Mouse (Mus musculus) limb, embryonic 11.5 days (tissue): Measurements from ENCODE around the gene Dusp28. TPM values are rescaled to one million over a fixed set of nuclear protein-coding genes. Genes with fewer than 3 reads are reported as not detected.
A peak's percentile ranks its signal among the peaks of the same experiment; 100 is the strongest.

Experiments used
- ATAC-seq: fragments of 200-750 bp; cut with Nextera tagmentation; 2 replicates; pipeline ENCODE4 v1.8.0; 2017; ENCODE audit warnings: low read depth; ENCODE audit not compliant: insufficient number of reproducible peaks, low FRiP score, low TSS enrichment
- DNase-seq: peaks from one replicate; pipeline ENCODE4 v3.0.0-alpha.2; 2015; ENCODE audit warnings: low spot score
- H3K27ac ChIP-seq: fragments of 300-500 bp; sonication (generic); replicated peaks from 2 replicates; pipeline ENCODE4 v1.5.1; 2014; ENCODE audit warnings: low read depth, mild to moderate bottlenecking, low read length
- H3K27me3 ChIP-seq: fragments of 300-500 bp; sonication (generic); 2 replicates; pipeline ENCODE4 v1.6.1; 2014; ENCODE audit warnings: mild to moderate bottlenecking, low read length, mixed read lengths; ENCODE audit not compliant: control insufficient read depth, insufficient read depth
- H3K36me3 ChIP-seq: fragments of 300-500 bp; sonication (generic); 2 replicates; pipeline ENCODE4 v1.6.1; 2014; ENCODE audit warnings: mild to moderate bottlenecking, low read length, moderate library complexity, mixed read lengths; ENCODE audit not compliant: control insufficient read depth, insufficient read depth
- H3K4me1 ChIP-seq: fragments of 300-500 bp; sonication (generic); 2 replicates; pipeline ENCODE4 v1.6.1; 2014; ENCODE audit warnings: low read length, mixed read lengths; ENCODE audit not compliant: control insufficient read depth, insufficient read depth
- H3K4me2 ChIP-seq: fragments of 300-500 bp; sonication (generic); 2 replicates; pipeline ENCODE4 v1.6.1; 2014; ENCODE audit warnings: low read depth, mild to moderate bottlenecking, moderate library complexity; ENCODE audit not compliant: severe bottlenecking
- H3K4me3 ChIP-seq: fragments of 300-500 bp; sonication (generic); 2 replicates; pipeline ENCODE4 v1.5.1; 2014; ENCODE audit warnings: low read depth, low read length
- H3K9ac ChIP-seq: fragments of 300-500 bp; sonication (generic); 2 replicates; pipeline ENCODE4 v1.6.1; 2014; ENCODE audit warnings: mild to moderate bottlenecking, low read length
- H3K9me3 ChIP-seq: fragments of 300-500 bp; sonication (generic); 2 replicates; pipeline ENCODE4 v1.6.1; 2016; ENCODE audit warnings: low read length; ENCODE audit not compliant: control insufficient read depth
- WGBS: fragments of 180-500 bp; shearing (Covaris S2); extraction: QIAGEN DNeasy Blood & Tissue Kit; methylation state at CpG from one replicate; pipeline ENCODE4 v1.1.7; 2014; 5-methylcytosine and 5-hydroxymethylcytosine counted together
- polyA plus RNA-seq: library from polyadenylated mRNA; unstranded; fragments of >200 nt; fragmentation: Nextera tagmentation; extraction: Ambion mirVana; gene quantifications from 2 replicates; pipeline ENCODE4 v1.2.1, GENCODE M21; 2014

Dusp28 gene
- polyA plus RNA-seq, 1 experiment from 2014 or later, result 7.9 TPM

- no peak overlapping the region for H3K4me2 ChIP-seq
- H3K4me1 ChIP-seq, result no peaks in the 10 kb centered on the region
- H3K36me3 ChIP-seq, result peaks cover 6% of the 10 kb centered on the region; the same call in 1 of the 2 replicates
- no peak overlapping the region for H3K27ac ChIP-seq
- no peaks in the 10 kb centered on the region for H3K9me3 ChIP-seq
- ATAC-seq, result no peak
- no peak for DNase-seq
- no peaks in the 10 kb centered on the region for H3K27me3 ChIP-seq
- 86% methylated on average over 7 of the region's 7 CpGs for WGBS
- no peak overlapping the region for H3K9ac ChIP-seq
- no peak overlapping the region for H3K4me3 ChIP-seq
Measured at GRCm38 (mm10) chr1:92920474-92921200, 13.9 kb downstream of the Dusp28 start.

GRCm38 (mm10) chr1:92921496-92921895, 14.7 kb downstream of the Dusp28 start:
- Histone ChIP-seq H3K4me3 (no peak overlapping the region), H3K9me3 (no peaks in the 10 kb centered on the region), H3K27ac (no peak overlapping the region), H3K4me2 (no peak overlapping the region), H3K4me1 (no peaks in the 10 kb centered on the region), H3K9ac (no peak overlapping the region), H3K27me3 (no peaks in the 10 kb centered on the region), H3K36me3 (peaks cover 2% of the 10 kb centered on the region; the same call in 1 of the 2 replicates)
- ATAC-seq (no peak), DNase-seq (no peak)
- 89% methylated on average over 4 of the region's 4 CpGs for WGBS

GRCm38 (mm10) chr1:92930171-92930706, 23.5 kb downstream of the Dusp28 start:
- no peak overlapping the region for H3K9ac ChIP-seq
- DNase-seq, result no peak
- no peaks in the 10 kb centered on the region for H3K9me3 ChIP-seq
- H3K27ac ChIP-seq, result no peak overlapping the region
- 50% methylated on average over 1 of the region's 1 CpGs for WGBS
- no peaks in the 10 kb centered on the region for H3K36me3 ChIP-seq
- no peak overlapping the region for H3K4me3 ChIP-seq
- H3K4me1 ChIP-seq, result peaks cover 6% of the 10 kb centered on the region
- no peak for ATAC-seq
- H3K27me3 ChIP-seq, result no peaks in the 10 kb centered on the region
- no peak overlapping the region for H3K4me2 ChIP-seq

- no peak for ATAC-seq
- H3K4me3 ChIP-seq, result peak overlapping the region; percentile 81
- H3K4me2 ChIP-seq, result peak overlapping the region; percentile 84
- H3K27ac ChIP-seq, result peak overlapping the region; percentile 89
- no peak for DNase-seq
- no peaks in the 10 kb centered on the region for H3K27me3 ChIP-seq
- H3K4me1 ChIP-seq, result peaks cover 10% of the 10 kb centered on the region
- 82% methylated on average over 4 of the region's 4 CpGs for WGBS
- no peaks in the 10 kb centered on the region for H3K36me3 ChIP-seq
- no peaks in the 10 kb centered on the region for H3K9me3 ChIP-seq
- H3K9ac ChIP-seq, result peak overlapping the region; percentile 75
Measured at GRCm38 (mm10) chr1:92933611-92934010, 26.8 kb downstream of the Dusp28 start.

GRCm38 (mm10) chr1:92934182-92934827, 27.5 kb downstream of the Dusp28 start, which contains the start of gene Capn10:
TSS of gene Capn10 (plus strand) at chr1:92934376.
- H3K9ac ChIP-seq, result peak within 1 kb of the TSS; percentile 75
- H3K36me3 ChIP-seq, result peaks cover 4% of the 10 kb centered on the region; the same call in 1 of the 2 replicates
- WGBS, result 0% methylated on average over 45 of the region's 45 CpGs
- H3K27ac ChIP-seq, result peak within 1 kb of the TSS; percentile 89
- peak within 1 kb of the TSS; percentile 84 for H3K4me2 ChIP-seq
- H3K4me1 ChIP-seq, result peaks cover 10% of the 10 kb centered on the region
- DNase-seq, result peak; percentile 94
- no peaks in the 10 kb centered on the region for H3K27me3 ChIP-seq
- no peaks in the 10 kb centered on the region for H3K9me3 ChIP-seq
- peak within 1 kb of the TSS; percentile 81 for H3K4me3 ChIP-seq
- peak; percentile 99 for ATAC-seq

GRCm38 (mm10) chr1:92935054-92935962, 28.5 kb downstream of the Dusp28 start:
- H3K4me2 ChIP-seq, result peak overlapping the region; percentile 84
- WGBS, result 21% methylated on average over 10 of the region's 10 CpGs
- H3K9ac ChIP-seq, result peak overlapping the region; percentile 75
- peaks cover 10% of the 10 kb centered on the region for H3K4me1 ChIP-seq
- H3K27me3 ChIP-seq, result no peaks in the 10 kb centered on the region
- no peaks in the 10 kb centered on the region for H3K9me3 ChIP-seq
- DNase-seq (no peak), ATAC-seq (no peak)
- 0 out of 2 replicates have a peak overlapping the region, but pooled peaks have one; percentile 89 for H3K27ac ChIP-seq
- H3K4me3 ChIP-seq, result peak overlapping the region; percentile 81
- peaks cover 7% of the 10 kb centered on the region; the same call in 1 of the 2 replicates for H3K36me3 ChIP-seq

- peaks cover 8% of the 10 kb centered on the region; the same call in 1 of the 2 replicates for H3K36me3 ChIP-seq
- H3K27ac ChIP-seq, result no peak overlapping the region
- peaks cover 10% of the 10 kb centered on the region for H3K4me1 ChIP-seq
- H3K4me2 ChIP-seq, result peak overlapping the region; percentile 84; the same call in 1 of the 2 replicates
- no peaks in the 10 kb centered on the region for H3K9me3 ChIP-seq
- ATAC-seq, result no peak
- H3K9ac ChIP-seq, result 0 out of 2 replicates have a peak overlapping the region, but pooled peaks have one; percentile 35
- no peak for DNase-seq
- H3K4me3 ChIP-seq, result peak overlapping the region; percentile 8; the same call in 1 of the 2 replicates
- WGBS, result 70% methylated on average over 2 of the region's 2 CpGs
- H3K27me3 ChIP-seq, result no peaks in the 10 kb centered on the region
Measured at GRCm38 (mm10) chr1:92935977-92936376, 29.2 kb downstream of the Dusp28 start.
